In the genomic region with DNA sequence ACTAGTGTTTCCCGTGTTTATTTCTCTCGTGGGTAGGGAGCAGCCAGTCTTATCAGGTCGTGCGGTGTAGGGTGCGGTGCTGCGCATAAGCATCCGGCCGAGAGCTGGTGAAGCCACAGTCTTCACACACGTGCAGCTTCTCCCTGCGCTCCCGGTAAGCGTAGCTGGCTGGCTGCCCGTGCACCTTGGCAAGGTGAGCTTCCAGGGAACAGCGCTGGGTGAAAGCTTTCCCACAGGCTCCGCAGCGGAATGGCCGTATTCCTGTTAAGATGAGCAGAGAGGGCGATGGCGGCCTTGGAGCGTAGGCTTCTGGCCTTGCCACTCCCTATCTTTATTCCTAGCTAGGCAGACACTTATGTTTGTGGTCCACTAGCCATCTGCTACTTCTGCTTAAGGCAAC, we compare ENCODE assay signal across 9 mouse cellular contexts. TPM values are rescaled to one million over a fixed set of nuclear protein-coding genes. Genes with fewer than 3 reads are reported as not detected.
DNase-seq lines count a peak whose midpoint lies in the region; ATAC-seq and TF ChIP-seq lines count a peak whose summit lies in the region.
"Had no signal": no experiment of that assay in that cellular context is flagged by ENCODE, and none has a peak within 500 bp of the region (broad histone marks: within the 10 kb centered on the region; RNA-seq: fewer than 3 reads in every experiment).

No protein-coding gene starts in this region.

- DNase-seq in layer of hippocampus, adult 11-12 months (ENCODE audit: low spot score) = peak; percentile 24
- no peak for DNase-seq in layer of hippocampus, adult 18-20 months (ENCODE audit: low spot score in 2 of 2)
- peak; percentile 47 for DNase-seq in cerebellum, adult 8-10 months
- no peak for DNase-seq in limb, embryonic 14.5 days (ENCODE audit: low spot score)
- no peak for DNase-seq in spleen, postnatal 14 days (ENCODE audit: low spot score in 2 of 2)
- no peak for DNase-seq in retina, postnatal 1 day
- no peak for DNase-seq in urinary bladder, postnatal 14 days (ENCODE audit: low spot score)

- no peak for ATAC-seq in forebrain, embryonic 13.5 days
- ATAC-seq in limb, embryonic 14.5 days (ENCODE audit: low FRiP score, low read depth) = no peak

- 92% methylated on average over 20 of the region's 20 CpGs for WGBS in forebrain, embryonic 13.5 days
- 87% methylated on average over 20 of the region's 20 CpGs for WGBS in limb, embryonic 14.5 days

- peaks cover 29% of the 10 kb centered on the region for H3K36me3 ChIP-seq in forebrain, embryonic 13.5 days (ENCODE audit: poor library complexity, severe bottlenecking)
- peaks cover 29% of the 10 kb centered on the region for H3K36me3 ChIP-seq in limb, embryonic 14.5 days (ENCODE audit: control insufficient read depth, insufficient read depth, low read length)

- H3K4me2 ChIP-seq in forebrain, embryonic 13.5 days = peak overlapping the region; percentile 79; the same call in 1 of the 2 replicates
- H3K4me2 ChIP-seq in limb, embryonic 14.5 days (replicated peaks; ENCODE audit: low read depth, low read length, severe bottlenecking) = peak overlapping the region; percentile 82; the same call in 1 of the 2 replicates

- TF ChIP-seq POLR2A in limb, embryonic 14.5 days (IDR thresholded peaks at IDR 0.05; ENCODE audit: borderline replicate concordance, extremely low read depth, insufficient read depth, insufficient read length) = no peak

- peak overlapping the region; percentile 77 for H3K4me3 ChIP-seq in forebrain, embryonic 13.5 days
- H3K4me3 ChIP-seq in limb, embryonic 14.5 days (replicated peaks; ENCODE audit: low read length) = peak overlapping the region; percentile 80; the same call in 1 of the 2 replicates

- no peaks in the 10 kb centered on the region for H3K27me3 ChIP-seq in forebrain, embryonic 13.5 days
- no peaks in the 10 kb centered on the region for H3K27me3 ChIP-seq in limb, embryonic 14.5 days (ENCODE audit: control insufficient read depth, insufficient read depth, low read length)

- no peak overlapping the region for H3K9ac ChIP-seq in forebrain, embryonic 13.5 days
- no peak overlapping the region for H3K9ac ChIP-seq in limb, embryonic 14.5 days (ENCODE audit: low read depth, low read length, severe bottlenecking)

- H3K27ac ChIP-seq in forebrain, embryonic 13.5 days = no peak overlapping the region
- H3K27ac ChIP-seq in limb, embryonic 14.5 days (replicated peaks; ENCODE audit: low read depth, low read length) = no peak overlapping the region

- H3K4me1 ChIP-seq in forebrain, embryonic 13.5 days = peaks cover 20% of the 10 kb centered on the region
- peaks cover 10% of the 10 kb centered on the region for H3K4me1 ChIP-seq in limb, embryonic 14.5 days (ENCODE audit: control insufficient read depth, insufficient read depth, low read length)

- H3K9me3 ChIP-seq in forebrain, embryonic 13.5 days (replicated peaks) = no peaks in the 10 kb centered on the region
- no peaks in the 10 kb centered on the region for H3K9me3 ChIP-seq in limb, embryonic 14.5 days (ENCODE audit: control insufficient read depth, low read length)

RNA-seq across cellular contexts. Expression of a gene that starts 1.3 kb away (rescaled TPM):
- total RNA-seq in layer of hippocampus, adult 18-20 months (2021) = 100 to 1,000 TPM; 128 to 131 TPM
- 318 and 339 TPM in 2 replicates for polyA plus RNA-seq in forebrain, embryonic 13.5 days (2015; fragmentation: Nextera tagmentation; extraction: Ambion mirVana)
- polyA plus RNA-seq in limb, embryonic 14.5 days (2012; rRNA removed) = 78.9 and 90.3 TPM in 2 replicates
- polyA plus RNA-seq in limb, embryonic 14.5 days (2014; fragmentation: Nextera tagmentation; extraction: Ambion mirVana) = 168 and 185 TPM in 2 replicates

RNA-seq across cellular contexts. Expression of a gene that starts 1.6 kb away (rescaled TPM):
- 10 to 100 TPM; 55.1 to 59.8 TPM for total RNA-seq in layer of hippocampus, adult 18-20 months (2021)
- 189 and 194 TPM in 2 replicates for polyA plus RNA-seq in forebrain, embryonic 13.5 days (2015; fragmentation: Nextera tagmentation; extraction: Ambion mirVana)
- polyA plus RNA-seq in limb, embryonic 14.5 days (2012; rRNA removed) = 227 and 250 TPM in 2 replicates
- polyA plus RNA-seq in limb, embryonic 14.5 days (2014; fragmentation: Nextera tagmentation; extraction: Ambion mirVana) = 180 and 186 TPM in 2 replicates

RNA-seq across cellular contexts. Expression of a gene that starts 2.1 kb away (rescaled TPM):
- not detected for total RNA-seq in layer of hippocampus, adult 18-20 months (2021)
- polyA plus RNA-seq in forebrain, embryonic 13.5 days (2015; fragmentation: Nextera tagmentation; extraction: Ambion mirVana) = not detected in 2 replicates
- 0.24 and 0.42 TPM in 2 replicates for polyA plus RNA-seq in limb, embryonic 14.5 days (2012; rRNA removed)
- polyA plus RNA-seq in limb, embryonic 14.5 days (2014; fragmentation: Nextera tagmentation; extraction: Ambion mirVana) = 0.29 and 0.72 TPM in 2 replicates
- polyA plus RNA-seq: large intestine, adult 2 months had no signal

RNA-seq across cellular contexts. Expression of a gene that starts 34.8 kb away (rescaled TPM):
- 100 to 1,000 TPM; 205 to 227 TPM for total RNA-seq in layer of hippocampus, adult 18-20 months (2021)
- 51.9 and 54.9 TPM in 2 replicates for polyA plus RNA-seq in forebrain, embryonic 13.5 days (2015; fragmentation: Nextera tagmentation; extraction: Ambion mirVana)
- 392 and 597 TPM in 2 replicates for polyA plus RNA-seq in limb, embryonic 14.5 days (2012; rRNA removed)
- 116 and 117 TPM in 2 replicates for polyA plus RNA-seq in limb, embryonic 14.5 days (2014; fragmentation: Nextera tagmentation; extraction: Ambion mirVana)

RNA-seq across cellular contexts. Expression of a gene that starts 46.5 kb away (rescaled TPM):
- under 1 TPM in 1 of 2 experiments, not detected in 1; 0.33 TPM for total RNA-seq in layer of hippocampus, adult 18-20 months (2021)
- polyA plus RNA-seq in forebrain, embryonic 13.5 days (2015; fragmentation: Nextera tagmentation; extraction: Ambion mirVana) = 0.21 and 0.68 TPM in 2 replicates
- 0.10 and 0.23 TPM in 2 replicates for polyA plus RNA-seq in limb, embryonic 14.5 days (2012; rRNA removed)
- 0.15 TPM in 1 of 2 replicates, not detected in the other for polyA plus RNA-seq in limb, embryonic 14.5 days (2014; fragmentation: Nextera tagmentation; extraction: Ambion mirVana)
- polyA plus RNA-seq: large intestine, adult 2 months had no signal

Comparison
In these comparisons a context has a peak if more than half of its experiments do, and no peak if none do; other contexts are left out.
1. DNase-seq: peak in layer of hippocampus, adult 11-12 months (single experiment) and cerebellum, adult 8-10 months (single experiment); none in layer of hippocampus, adult 18-20 months (0 of 2), limb, embryonic 14.5 days (single experiment), spleen, postnatal 14 days (0 of 2), retina, postnatal 1 day (single experiment) and urinary bladder, postnatal 14 days (single experiment).